Mouse (Mus musculus) hindbrain, embryonic 13.5 days (tissue): ENCODE measurements around the gene Strn3. TPM values are rescaled to one million over a fixed set of nuclear protein-coding genes. Genes with fewer than 3 reads are reported as not detected.
A peak's percentile ranks its signal among the peaks of the same experiment; 100 is the strongest.
"Not testable (repeated sequence)": the region's sequence is repeated elsewhere in the genome, so short reads cannot be mapped to it uniquely, and the experiment has no call there.

Source experiments
- ATAC-seq: fragments of 200-750 bp; cut with Nextera tagmentation; 2 replicates; pipeline ENCODE4 v1.8.0; 2017; ENCODE audit warnings: moderate TSS enrichment; ENCODE audit not compliant: low FRiP score
- H3K27ac ChIP-seq: fragments of 300-500 bp; sonication (generic); 2 replicates; pipeline ENCODE4 v1.5.1; 2015; ENCODE audit warnings: inconsistent platforms, mild to moderate bottlenecking, moderate library complexity
- H3K27me3 ChIP-seq: fragments of 300-500 bp; sonication (generic); 2 replicates; pipeline ENCODE4 v1.6.1; 2015; ENCODE audit warnings: mild to moderate bottlenecking, inconsistent platforms
- H3K36me3 ChIP-seq: fragments of 300-500 bp; sonication (generic); 2 replicates; pipeline ENCODE4 v1.6.1; 2015; ENCODE audit warnings: mild to moderate bottlenecking, inconsistent platforms
- H3K4me1 ChIP-seq: fragments of 300-500 bp; sonication (generic); replicated peaks from 2 replicates; pipeline ENCODE4 v1.6.1; 2015; ENCODE audit warnings: inconsistent platforms
- H3K4me2 ChIP-seq: fragments of 300-500 bp; sonication (generic); 2 replicates; pipeline ENCODE4 v1.6.1; 2015; ENCODE audit warnings: inconsistent platforms, mild to moderate bottlenecking, moderate library complexity
- H3K4me3 ChIP-seq: fragments of 300-500 bp; sonication (generic); 2 replicates; pipeline ENCODE4 v1.5.1; 2015; ENCODE audit warnings: mild to moderate bottlenecking, inconsistent platforms
- H3K9ac ChIP-seq: fragments of 300-500 bp; sonication (generic); 2 replicates; pipeline ENCODE4 v1.6.1; 2015; ENCODE audit warnings: mild to moderate bottlenecking, inconsistent platforms
- H3K9me3 ChIP-seq: fragments of 300-500 bp; sonication (generic); 2 replicates; pipeline ENCODE4 v1.6.1; 2016; ENCODE audit warnings: inconsistent platforms
- WGBS: fragments of 180-500 bp; shearing (Covaris S2); methylation state at CpG from one replicate; pipeline ENCODE4 v1.1.7; 2015; 5-methylcytosine and 5-hydroxymethylcytosine counted together
- polyA plus RNA-seq: library from polyadenylated mRNA; unstranded; fragments of >200 nt; fragmentation: Nextera tagmentation; extraction: Ambion mirVana; gene quantifications from 2 replicates; pipeline ENCODE4 v1.2.1, GENCODE M21; 2015

The Strn3 gene
- polyA plus RNA-seq, 1 experiment from 2014 or later: 40.4 TPM

GRCm38 (mm10) chr12:51708941-51709686 is 17.4 kb upstream of the Strn3 start:
- no peaks in the 10 kb centered on the region for H3K27me3 ChIP-seq
- H3K9me3 ChIP-seq: no peaks in the 10 kb centered on the region
- no peak overlapping the region for H3K9ac ChIP-seq
- no peak for ATAC-seq
- H3K4me1 ChIP-seq: no peaks in the 10 kb centered on the region
- H3K4me3 ChIP-seq: no peak overlapping the region
- H3K27ac ChIP-seq: no peak overlapping the region
- H3K36me3 ChIP-seq: no peaks in the 10 kb centered on the region
- H3K4me2 ChIP-seq: no peak overlapping the region
- WGBS: 70% methylated on average over 14 of the region's 14 CpGs

GRCm38 (mm10) chr12:51706673-51707235 is 15.1 kb upstream of the Strn3 start:
- no peak for ATAC-seq
- H3K27me3 ChIP-seq: no peaks in the 10 kb centered on the region
- no peak overlapping the region for H3K4me2 ChIP-seq
- H3K27ac ChIP-seq: no peak overlapping the region
- H3K36me3 ChIP-seq: no peaks in the 10 kb centered on the region
- no peaks in the 10 kb centered on the region for H3K4me1 ChIP-seq
- H3K4me3 ChIP-seq: no peak overlapping the region
- WGBS: 92% methylated on average over 5 of the region's 5 CpGs
- H3K9ac ChIP-seq: no peak overlapping the region
- no peaks in the 10 kb centered on the region for H3K9me3 ChIP-seq

GRCm38 (mm10) chr12:51705778-51706177 is 14.1 kb upstream of the Strn3 start:
- WGBS: 79% methylated on average over 12 of the region's 12 CpGs
- Histone ChIP-seq H3K27ac (no peak overlapping the region), H3K4me2 (no peak overlapping the region), H3K9ac (no peak overlapping the region), H3K4me3 (no peak overlapping the region), H3K9me3 (no peaks in the 10 kb centered on the region), H3K36me3 (no peaks in the 10 kb centered on the region), H3K27me3 (no peaks in the 10 kb centered on the region), H3K4me1 (no peaks in the 10 kb centered on the region)
- no peak for ATAC-seq

- Histone ChIP-seq H3K4me1 (no peaks in the 10 kb centered on the region), H3K9me3 (no peaks in the 10 kb centered on the region), H3K4me2 (no peak overlapping the region), H3K27ac (no peak overlapping the region), H3K9ac (no peak overlapping the region), H3K4me3 (no peak overlapping the region), H3K27me3 (no peaks in the 10 kb centered on the region), H3K36me3 (no peaks in the 10 kb centered on the region)
- ATAC-seq: no peak
- WGBS: 71% methylated on average over 7 of the region's 7 CpGs
Observed at GRCm38 (mm10) chr12:51704572-51704971, 12.9 kb upstream of the Strn3 start.

- H3K4me3 ChIP-seq: no peak overlapping the region
- H3K27me3 ChIP-seq: no peaks in the 10 kb centered on the region
- no peak overlapping the region for H3K27ac ChIP-seq
- no peaks in the 10 kb centered on the region for H3K36me3 ChIP-seq
- H3K4me1 ChIP-seq: no peaks in the 10 kb centered on the region
- H3K4me2 ChIP-seq: no peak overlapping the region
- no peak overlapping the region for H3K9ac ChIP-seq
- H3K9me3 ChIP-seq: no peaks in the 10 kb centered on the region
- no peak for ATAC-seq
- WGBS: 19% methylated on average over 1 of the region's 1 CpGs
Observed at GRCm38 (mm10) chr12:51703859-51704258, 12.2 kb upstream of the Strn3 start.

GRCm38 (mm10) chr12:51701723-51702122 is 10.0 kb upstream of the Strn3 start:
- Histone ChIP-seq H3K4me2 (no peak overlapping the region), H3K4me1 (no peaks in the 10 kb centered on the region), H3K27me3 (no peaks in the 10 kb centered on the region), H3K9ac (no peak overlapping the region), H3K36me3 (no peaks in the 10 kb centered on the region), H3K4me3 (no peak overlapping the region), H3K9me3 (no peaks in the 10 kb centered on the region), H3K27ac (no peak overlapping the region)
- ATAC-seq: no peak

GRCm38 (mm10) chr12:51699623-51700393 is 8.1 kb upstream of the Strn3 start:
- 63% methylated on average over 8 of the region's 8 CpGs for WGBS
- no peaks in the 10 kb centered on the region for H3K36me3 ChIP-seq
- no peaks in the 10 kb centered on the region for H3K27me3 ChIP-seq
- no peaks in the 10 kb centered on the region for H3K4me1 ChIP-seq
- ATAC-seq: no peak
- no peaks in the 10 kb centered on the region for H3K9me3 ChIP-seq
- no peak overlapping the region for H3K4me2 ChIP-seq
- no peak overlapping the region for H3K4me3 ChIP-seq
- H3K27ac ChIP-seq: no peak overlapping the region
- H3K9ac ChIP-seq: no peak overlapping the region

- whole genome bisulfite sequencing: 88% methylated on average over 2 of the region's 2 CpGs
- Histone ChIP-seq H3K36me3 (no peaks in the 10 kb centered on the region), H3K9me3 (no peaks in the 10 kb centered on the region), H3K9ac (no peak overlapping the region), H3K4me2 (no peak overlapping the region), H3K27ac (no peak overlapping the region), H3K27me3 (no peaks in the 10 kb centered on the region), H3K4me1 (peaks cover 4% of the 10 kb centered on the region), H3K4me3 (no peak overlapping the region)
- ATAC-seq: no peak
Observed at GRCm38 (mm10) chr12:51696157-51696556, 4.5 kb upstream of the Strn3 start.

GRCm38 (mm10) chr12:51694966-51695365 is 3.3 kb upstream of the Strn3 start:
- 89% methylated on average over 1 of the region's 1 CpGs for WGBS
- no peak for ATAC-seq
- H3K4me2 ChIP-seq: no peak overlapping the region
- no peak overlapping the region for H3K4me3 ChIP-seq
- no peaks in the 10 kb centered on the region for H3K36me3 ChIP-seq
- H3K9me3 ChIP-seq: no peaks in the 10 kb centered on the region
- H3K9ac ChIP-seq: no peak overlapping the region
- peaks cover 4% of the 10 kb centered on the region for H3K4me1 ChIP-seq
- H3K27ac ChIP-seq: no peak overlapping the region
- H3K27me3 ChIP-seq: no peaks in the 10 kb centered on the region

- Histone ChIP-seq H3K27me3 (no peaks in the 10 kb centered on the region), H3K4me2 (no peak overlapping the region), H3K4me1 (peaks cover 10% of the 10 kb centered on the region), H3K9me3 (no peaks in the 10 kb centered on the region), H3K4me3 (no peak overlapping the region), H3K27ac (no peak overlapping the region), H3K36me3 (no peaks in the 10 kb centered on the region), H3K9ac (no peak overlapping the region)
- no peak for ATAC-seq
Observed at GRCm38 (mm10) chr12:51694096-51694495, 2.4 kb upstream of the Strn3 start.

GRCm38 (mm10) chr12:51693419-51693818 is 1.7 kb upstream of the Strn3 start:
- Histone ChIP-seq H3K4me3 (no peak overlapping the region), H3K36me3 (no peaks in the 10 kb centered on the region), H3K27ac (no peak overlapping the region), H3K4me1 (peaks cover 14% of the 10 kb centered on the region), H3K9ac (no peak overlapping the region), H3K27me3 (no peaks in the 10 kb centered on the region), H3K9me3 (no peaks in the 10 kb centered on the region), H3K4me2 (no peak overlapping the region)
- no peak for ATAC-seq
- WGBS: 83% methylated on average over 3 of the region's 3 CpGs

- H3K4me3 ChIP-seq: peak overlapping the region; percentile 98; the same call in 1 of the 2 replicates
- WGBS: 85% methylated on average over 10 of the region's 10 CpGs
- not testable (repeated sequence) for H3K27ac ChIP-seq
Observed at GRCm38 (mm10) chr12:51692870-51693269, 1.2 kb upstream of the Strn3 start.

More at GRCm38 (mm10) chr12:51692870-51693269, 1.2 kb upstream of the Strn3 start:
- H3K9me3 ChIP-seq, H3K9ac ChIP-seq, ATAC-seq, H3K36me3 ChIP-seq, H3K27me3 ChIP-seq: not testable (repeated sequence)
- Histone ChIP-seq H3K4me2 (peak overlapping the region; percentile 81), H3K4me1 (peaks cover 14% of the 10 kb centered on the region)
